Mouse (Mus musculus): Measurements from ENCODE around the gene Eepd1.

Eepd1 gene

DNA sequence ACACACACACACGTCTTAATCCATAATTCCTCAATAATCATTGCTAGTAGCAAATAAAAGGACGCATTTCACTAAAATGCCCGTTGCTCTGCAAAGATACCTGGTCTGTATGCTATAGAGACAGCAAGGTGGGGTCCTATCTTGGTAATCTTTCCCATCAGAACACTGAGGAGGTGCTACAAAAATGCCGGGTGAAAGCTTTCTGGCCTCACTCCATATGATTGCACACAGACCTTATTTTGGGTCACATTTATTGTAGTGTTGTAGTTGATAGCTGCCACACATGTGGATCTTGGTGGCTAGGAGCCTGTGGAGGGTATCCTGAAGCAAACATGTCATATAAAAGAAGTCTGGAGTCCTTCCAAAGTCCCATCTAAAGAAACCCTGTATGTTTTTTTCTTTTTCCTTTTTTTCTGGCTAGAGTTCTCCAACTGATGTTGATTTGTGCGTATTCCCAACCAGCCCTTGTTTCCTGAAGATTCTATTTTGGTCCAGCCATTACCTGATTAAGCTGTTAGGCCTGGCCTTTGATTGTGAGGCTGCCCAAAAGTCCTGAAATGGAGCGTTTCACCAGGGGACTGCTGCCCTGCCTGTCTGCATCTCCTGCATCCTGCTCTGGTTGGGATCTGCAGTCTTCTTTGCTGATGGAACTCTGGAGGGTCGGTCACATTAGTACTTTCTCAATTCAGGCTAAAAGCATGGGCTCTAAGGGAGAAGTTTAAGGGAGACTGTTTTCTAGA, 8.0 kb downstream of the Eepd1 start:
- no peak for DNase-seq (ENCODE audit: low spot score)

DNA sequence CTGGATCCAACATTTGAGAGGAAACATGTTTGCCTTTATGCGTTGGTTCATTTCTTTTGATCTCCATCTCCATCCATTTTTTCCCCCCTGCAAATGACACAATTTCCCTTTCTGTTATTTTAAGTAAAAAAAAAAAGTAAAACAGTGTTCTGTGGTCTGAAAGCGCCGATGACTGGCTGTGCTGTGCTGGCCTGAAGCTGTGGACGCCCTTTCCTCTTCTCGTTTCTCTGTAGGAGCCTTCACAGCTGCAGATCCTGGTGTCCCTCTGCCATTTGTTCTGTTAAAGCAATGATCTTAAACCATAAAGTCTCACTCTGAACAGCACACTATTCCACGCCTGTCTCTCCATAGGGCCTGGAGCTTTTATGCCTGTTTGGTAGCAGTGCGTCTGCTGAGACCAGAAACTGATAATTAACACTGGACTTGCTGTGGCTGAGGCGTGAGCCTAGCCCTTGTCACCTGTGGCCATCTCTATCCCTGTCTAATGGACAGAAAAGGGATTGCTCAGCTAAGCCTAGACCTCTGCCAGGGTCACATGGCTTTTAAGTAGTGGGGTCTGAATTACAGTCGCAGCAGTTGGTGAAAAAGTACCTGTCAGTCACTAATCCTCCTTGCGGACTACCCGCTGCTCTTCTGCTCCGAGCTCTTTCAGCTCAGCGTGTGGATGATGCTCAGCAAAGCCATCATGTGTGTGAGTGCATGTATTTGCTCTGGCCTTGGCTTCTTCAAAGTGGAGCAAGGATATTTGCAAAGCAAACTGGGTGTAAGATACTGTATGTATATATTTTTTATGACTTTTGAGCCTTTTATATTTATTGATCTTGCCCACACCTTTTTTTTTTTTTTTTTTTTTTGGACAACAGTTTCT, 9.2 kb downstream of the Eepd1 start:
- DNase-seq (ENCODE audit: low spot score) = no peak

DNA sequence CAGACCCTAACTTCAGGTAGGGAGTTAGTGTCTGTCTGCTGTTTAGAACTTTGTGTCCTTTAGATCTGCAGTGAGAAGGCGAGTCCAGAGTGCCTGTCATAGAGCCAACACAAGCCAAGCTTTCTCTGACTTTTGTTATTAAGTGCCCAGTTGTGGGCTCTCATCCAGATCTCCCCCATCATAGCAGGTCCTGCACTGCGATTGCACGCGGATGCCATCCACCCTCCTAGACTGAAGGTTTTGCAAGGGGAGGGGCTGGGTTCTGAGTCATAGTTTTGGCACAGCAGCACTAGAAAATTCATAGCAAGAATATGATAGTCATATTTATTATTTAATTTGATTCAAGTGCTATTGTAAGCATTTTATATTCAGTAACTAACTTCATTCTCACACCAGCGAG, 12.6 kb downstream of the Eepd1 start:
- no peak for DNase-seq (ENCODE audit: low spot score)

DNA sequence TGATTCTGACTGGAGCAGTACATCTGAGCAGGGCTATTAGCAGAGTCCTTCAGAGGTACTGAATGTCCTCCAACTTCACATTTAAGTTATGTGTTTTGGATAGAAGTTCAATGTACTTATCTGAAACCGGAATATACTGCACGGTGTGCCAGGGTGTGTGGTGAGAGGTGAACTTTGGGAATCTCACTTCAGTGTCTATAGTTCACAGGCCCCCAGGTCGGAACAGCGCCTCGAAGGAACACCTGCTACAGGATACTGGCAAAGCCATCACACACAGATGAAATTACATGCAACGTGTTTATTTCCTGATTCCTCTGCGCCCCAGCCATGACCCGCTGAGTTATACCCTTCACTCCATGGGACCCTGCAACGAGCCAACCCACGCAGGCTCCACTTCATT, 14.3 kb downstream of the Eepd1 start:
- no peak for DNase-seq (ENCODE audit: low spot score)

DNA sequence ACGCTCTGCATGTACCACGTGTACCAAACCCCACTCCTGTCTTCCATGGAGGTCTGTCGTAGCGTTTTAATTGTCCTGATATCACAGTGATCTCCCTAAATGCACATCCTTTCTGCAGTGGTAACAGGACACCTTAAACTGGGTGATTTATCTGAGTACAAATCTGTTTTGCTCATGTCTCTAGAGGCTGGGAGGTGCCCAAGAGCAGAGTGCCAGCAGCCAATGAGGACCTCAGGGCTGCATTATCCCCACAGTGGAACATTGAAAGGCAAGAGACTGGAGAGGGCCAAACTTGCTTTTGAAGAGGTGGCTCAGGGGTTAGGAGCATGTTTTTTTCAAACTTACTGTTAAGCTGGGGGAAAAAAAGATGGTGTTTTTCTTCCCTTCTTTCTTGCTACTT, 14.8 kb downstream of the Eepd1 start:
- no peak for DNase-seq (ENCODE audit: low spot score)

DNA sequence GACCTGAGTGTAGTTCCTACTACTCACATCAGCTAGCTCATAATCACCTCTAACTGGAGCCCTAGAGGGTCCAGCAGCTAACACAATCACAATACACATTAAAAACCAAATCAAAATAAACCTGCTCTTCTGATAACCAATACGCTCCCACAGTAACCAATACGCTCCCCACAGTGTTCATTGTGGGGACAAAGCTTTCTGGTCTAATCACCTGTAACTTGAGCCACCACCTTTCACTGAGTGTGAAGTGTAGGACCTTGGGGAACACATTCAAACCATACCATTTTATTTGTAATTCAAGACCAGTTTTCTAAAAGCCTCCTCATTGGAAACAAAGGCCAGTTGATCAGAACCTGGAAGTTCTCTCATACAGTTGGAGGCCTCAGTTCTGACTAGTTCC, 15.4 kb downstream of the Eepd1 start:
- DNase-seq (ENCODE audit: low spot score) = no peak

DNA sequence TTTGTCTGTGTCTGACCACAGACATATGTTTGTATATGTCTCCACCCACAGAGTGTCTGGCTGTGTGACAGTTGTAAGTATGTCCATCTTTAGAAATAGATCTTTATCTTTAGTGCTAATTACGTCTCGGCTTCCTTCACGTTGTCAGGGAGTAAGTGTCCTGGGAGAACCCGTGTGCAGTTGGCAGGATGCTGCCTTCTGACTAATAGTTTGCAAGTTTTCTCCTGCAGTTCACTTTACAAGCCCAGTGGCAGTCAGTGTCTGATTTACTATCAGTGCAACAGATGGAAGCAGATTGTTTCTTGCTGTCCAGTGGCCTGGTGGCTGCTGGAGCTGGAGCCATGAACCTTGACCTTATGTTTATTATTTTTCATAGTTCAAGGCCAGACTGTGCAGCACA, 17.4 kb downstream of the Eepd1 start:
- DNase-seq (ENCODE audit: low spot score) = no peak

DNA sequence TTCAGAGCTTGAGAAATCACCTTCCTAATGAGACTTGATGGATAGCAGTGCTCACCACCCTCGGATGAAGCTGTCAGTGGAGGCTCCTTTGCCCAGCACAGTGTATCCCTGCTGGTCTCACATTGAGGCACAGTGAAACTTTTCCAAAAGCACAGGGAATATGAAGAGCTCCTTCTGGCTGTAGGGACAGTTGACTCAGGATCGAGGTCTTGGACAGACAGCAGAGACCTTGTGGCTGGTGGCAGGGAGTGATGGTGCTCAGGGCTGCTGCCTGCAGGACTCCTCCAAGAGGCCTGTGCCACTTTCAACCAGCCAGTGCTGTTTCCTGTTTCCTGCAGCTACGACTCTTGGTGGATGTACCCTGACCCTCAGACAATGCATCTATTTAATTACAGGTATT, 18.0 kb downstream of the Eepd1 start:
- DNase-seq (ENCODE audit: low spot score) = no peak

DNA sequence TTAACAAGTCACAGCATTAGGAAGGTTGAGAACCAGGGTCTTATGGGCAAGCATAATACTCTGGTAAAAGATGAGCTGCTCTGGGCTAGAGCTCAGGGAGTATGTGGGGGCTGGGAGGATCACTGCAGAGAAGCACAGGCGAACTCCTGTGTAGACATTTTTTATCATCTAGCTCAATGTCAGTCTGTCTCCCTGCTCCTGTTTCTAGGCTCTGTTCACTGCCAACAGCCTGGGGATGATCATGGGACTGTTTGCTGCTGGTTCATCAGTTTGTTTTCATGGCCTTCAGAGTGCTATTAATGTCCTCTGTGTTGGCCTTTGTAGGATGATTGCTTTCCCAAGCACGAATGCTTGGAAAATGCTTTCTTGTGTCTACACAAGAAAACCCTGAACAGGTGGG, 18.7 kb downstream of the Eepd1 start:
- no peak for DNase-seq (ENCODE audit: low spot score)

DNA sequence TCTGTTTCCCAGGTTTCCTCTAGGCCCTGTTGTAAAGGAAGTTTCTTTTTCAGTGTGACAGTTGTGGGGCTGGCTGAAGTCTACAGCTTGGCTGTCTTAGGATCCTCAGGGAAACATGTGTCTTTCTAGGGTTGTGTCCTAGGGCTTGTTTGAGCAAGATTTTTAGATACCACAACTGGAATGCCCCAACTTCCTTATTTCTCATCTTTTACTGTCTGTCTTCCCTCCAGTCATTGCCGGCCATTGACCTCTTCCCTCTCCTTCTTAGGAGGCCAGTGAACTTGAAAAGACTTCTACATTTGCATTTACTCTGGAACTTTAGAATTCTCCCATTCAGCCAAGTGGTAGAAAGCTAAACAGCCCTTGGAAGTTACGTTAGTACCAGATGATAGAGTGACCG, 27.5 kb downstream of the Eepd1 start:
- DNase-seq (ENCODE audit: low spot score) = no peak

DNA sequence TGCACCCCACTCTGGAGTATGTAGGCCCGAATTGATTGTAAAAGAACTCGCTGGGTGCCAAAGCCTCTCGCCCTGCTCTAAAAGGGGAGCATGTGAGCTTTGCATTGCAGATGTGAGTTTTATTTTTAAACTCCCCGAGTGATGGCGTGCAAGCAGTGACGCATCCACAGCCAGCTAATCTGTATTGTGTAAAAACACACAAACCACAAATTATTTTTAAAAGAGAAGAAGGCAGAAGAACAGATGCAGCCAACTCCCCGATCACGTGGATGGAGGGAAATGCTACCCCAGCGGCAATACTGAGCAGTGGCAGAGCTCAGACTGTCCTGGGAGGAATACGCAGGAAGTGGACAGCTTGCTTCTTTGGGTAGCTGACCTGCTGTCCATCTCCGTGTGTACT, 29.2 kb downstream of the Eepd1 start:
- peak; percentile 59 for DNase-seq (ENCODE audit: low spot score)

DNA sequence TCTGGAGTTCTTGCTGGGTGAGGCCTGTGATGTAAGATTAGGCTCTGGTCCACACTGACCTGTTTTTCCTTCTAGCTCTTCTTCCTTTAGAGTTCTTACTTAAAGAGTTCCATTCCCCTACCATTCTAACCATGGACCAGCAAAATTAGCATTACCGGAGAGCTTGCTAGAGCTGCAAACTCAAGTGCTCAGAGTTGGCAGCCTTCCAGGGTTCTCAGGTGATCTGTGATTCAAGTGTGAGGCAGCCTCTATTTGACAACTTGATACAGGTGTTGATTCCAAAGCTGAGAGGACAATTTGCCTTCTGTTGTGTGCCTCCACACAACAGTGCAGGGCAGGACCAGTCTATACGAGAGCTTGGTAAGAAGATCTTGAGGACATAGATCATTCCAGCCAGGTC, 31.7 kb downstream of the Eepd1 start:
- no peak for DNase-seq (ENCODE audit: low spot score)

DNA sequence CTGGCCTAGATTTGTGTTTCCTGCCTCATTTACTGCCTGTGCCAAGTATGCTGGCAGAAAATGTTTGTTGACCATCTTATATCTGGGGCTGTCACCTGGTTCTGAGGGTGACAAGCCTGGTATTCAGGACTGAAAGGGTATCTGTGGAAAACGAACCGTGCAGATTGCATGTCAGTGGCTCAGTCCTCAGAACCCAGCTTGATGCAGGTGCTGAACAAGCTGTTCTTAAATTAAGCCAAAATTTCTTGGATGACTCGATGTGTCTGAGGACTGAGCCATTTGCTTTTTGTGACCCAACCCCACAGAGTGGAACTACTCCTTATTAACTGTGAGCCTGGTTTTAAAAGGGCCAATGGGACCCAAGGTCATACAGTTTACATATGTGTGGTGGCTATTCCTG, 32.2 kb downstream of the Eepd1 start:
- DNase-seq (ENCODE audit: low spot score) = no peak

DNA sequence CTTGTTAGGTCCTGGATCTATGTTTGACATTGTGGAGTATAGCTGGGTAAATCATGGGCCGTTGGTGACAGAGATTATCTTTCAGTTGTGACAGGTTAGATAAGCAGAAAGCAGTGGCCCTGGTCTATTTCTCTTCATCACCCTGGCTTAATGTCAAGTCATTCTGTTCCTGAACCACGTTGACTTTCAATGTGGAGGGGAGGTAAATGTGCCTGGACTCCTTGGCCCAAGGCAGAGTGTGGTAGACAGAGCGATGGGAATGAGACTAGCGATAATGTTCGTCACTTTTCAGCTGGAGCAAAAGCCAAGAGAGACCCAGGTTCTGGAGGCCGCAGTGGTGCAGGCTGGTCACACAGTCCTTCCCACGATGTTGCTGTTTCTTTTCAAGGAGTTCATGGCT, 35.3 kb downstream of the Eepd1 start:
- no peak for DNase-seq (ENCODE audit: low spot score)

DNA sequence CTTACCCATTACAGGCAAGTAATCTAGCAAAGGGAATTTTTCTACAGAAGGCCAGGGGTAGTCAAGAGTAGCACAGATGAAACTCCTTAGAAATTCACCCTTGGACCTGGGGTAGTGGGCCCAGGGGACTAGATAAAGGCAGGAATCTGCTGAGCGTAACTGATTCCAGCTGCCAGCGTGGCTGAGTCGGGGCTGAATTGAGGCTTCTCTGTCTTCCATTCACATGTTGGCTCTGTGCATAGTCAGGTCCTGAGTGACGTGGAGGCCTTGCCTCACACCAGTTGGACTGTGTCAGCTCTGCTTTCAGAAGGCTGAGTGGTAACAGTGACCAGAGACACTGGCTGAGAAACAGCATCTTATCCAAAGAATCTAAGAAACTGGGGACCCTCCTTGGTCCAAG, 36.6 kb downstream of the Eepd1 start:
- no peak for DNase-seq (ENCODE audit: low spot score)

DNA sequence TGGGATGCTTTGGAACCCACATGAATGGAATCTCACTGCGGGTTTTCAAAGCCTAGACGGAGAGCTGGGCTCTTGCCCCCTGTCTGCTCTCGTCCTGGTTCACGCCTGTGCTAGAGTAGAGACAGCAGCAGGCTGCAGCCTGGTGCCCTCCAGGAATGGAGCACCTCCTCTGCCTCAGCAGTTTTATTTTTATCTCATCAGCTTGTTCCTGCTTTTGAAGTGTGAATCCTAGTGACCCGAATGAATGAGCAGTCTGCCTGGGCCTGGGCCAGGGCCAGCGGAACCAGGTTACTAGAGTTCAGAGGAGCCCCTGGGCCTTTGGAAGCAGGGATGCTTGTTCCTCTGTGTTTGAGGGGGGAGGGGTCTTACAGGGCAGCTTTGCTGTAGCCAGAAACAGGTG, 37.8 kb downstream of the Eepd1 start:
- DNase-seq (ENCODE audit: low spot score) = no peak

DNA sequence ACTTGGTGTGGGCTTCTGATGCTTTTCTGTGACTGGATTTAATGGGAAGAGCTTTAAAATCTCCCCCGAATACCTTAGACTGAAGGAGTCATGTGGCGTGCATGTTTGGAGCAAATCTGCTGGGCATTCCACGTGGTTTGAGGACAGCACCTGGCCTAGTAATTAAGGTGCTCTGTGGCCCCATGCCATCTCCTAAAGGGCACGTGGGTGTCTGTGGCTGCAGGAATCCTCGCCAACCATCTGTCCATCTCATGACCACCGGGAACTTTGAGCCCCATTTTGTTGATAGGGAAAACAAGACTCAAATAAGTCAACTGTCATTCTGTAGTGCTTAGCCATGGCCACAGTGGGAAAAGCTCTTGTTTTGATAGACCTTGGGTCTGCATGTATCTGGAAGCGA, 39.5 kb downstream of the Eepd1 start:
- no peak for DNase-seq (ENCODE audit: low spot score)

DNA sequence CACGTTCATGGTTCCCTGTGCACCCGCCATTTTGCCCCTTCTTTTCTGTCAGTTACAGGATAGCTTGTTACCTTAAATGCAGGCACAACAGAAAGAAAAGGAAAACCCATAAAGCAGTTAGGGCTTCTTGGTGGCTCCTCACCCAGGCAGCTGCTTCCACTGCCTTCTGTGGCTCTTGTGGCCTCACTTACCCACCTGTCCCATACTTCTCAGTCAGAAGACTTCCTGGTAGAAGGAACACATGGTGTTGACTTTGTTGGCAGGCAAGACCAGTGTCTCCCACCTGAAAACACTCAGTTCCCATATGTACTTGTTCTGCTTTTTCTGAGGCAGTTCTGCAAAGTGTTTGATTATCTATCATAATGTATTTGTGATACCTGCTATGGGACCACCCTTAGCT, 40.5 kb downstream of the Eepd1 start:
- DNase-seq (ENCODE audit: low spot score) = no peak

DNA sequence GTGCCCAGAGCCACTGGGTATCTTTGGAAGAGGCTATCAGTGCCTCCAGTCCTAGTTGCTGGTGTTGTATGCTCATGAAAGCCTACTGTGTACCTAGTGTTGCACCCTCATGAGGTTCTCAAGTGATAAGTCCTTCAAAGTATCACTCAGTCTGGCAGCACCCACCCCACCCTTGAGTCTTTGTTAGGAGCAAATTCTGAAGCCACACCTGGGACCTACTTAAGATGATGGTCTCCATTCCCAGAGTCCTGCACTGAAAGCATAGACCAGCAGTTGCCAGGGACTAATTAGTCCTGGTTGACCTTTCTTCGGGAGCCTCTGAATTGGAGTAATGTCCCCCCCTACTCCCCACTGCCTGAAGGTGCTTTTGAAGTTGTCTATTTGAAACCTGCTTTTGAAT, 45.2 kb downstream of the Eepd1 start:
- no peak for DNase-seq (ENCODE audit: low spot score)

DNA sequence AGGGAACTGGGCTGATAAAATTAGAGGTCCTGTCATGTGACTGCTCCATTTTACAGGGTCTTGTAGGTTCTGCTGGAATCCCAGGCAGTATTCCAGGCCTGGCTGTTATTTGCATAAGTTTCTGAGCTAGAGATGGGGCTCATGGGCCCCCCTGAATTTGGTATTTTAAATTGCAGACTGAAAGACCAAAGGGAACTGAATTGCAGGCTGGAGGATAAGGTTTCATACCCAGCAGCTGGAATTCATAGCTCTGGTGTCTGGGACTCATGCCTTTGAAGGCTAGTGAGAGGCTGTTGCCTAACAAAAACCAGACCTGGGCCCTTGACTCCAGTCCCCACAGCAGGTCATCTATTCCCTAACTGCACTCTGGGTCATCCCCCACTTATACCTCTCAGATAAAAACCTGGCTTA, 45.6 kb downstream of the Eepd1 start:
- no peak for DNase-seq (ENCODE audit: low spot score)

DNA sequence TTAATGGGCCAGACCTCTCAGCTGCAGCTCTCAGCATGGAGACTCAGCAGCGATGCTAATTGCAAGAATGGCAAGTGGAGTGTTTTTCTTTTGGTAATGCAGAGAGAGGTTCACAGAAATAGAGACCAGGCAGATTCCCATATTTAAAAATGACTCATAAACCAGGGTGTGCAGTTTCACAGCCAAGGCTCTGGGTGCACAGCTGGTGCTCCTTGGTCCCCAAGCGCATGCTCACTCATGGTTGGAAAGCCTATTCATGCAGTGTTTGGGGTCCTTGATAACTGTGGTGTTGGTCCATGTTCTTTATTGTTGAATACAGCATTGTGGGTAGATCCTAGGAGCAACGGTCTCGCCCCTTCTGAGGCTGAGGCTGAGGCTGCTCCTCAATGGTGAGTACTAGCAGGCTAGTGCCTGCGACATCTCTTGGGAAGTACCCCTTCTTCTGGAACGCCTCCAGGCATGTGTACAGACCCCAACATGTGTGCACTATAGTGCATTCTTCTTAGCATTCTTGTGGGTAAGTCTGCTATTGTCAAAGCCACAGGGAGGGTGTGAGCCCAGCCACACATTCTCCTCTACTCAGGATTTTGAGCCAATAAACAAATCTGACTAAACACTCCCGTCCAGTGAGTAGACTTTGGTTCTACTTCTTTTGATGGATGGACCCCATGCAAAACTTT, 46.2 kb downstream of the Eepd1 start:
- no peak for DNase-seq (ENCODE audit: low spot score)

DNA sequence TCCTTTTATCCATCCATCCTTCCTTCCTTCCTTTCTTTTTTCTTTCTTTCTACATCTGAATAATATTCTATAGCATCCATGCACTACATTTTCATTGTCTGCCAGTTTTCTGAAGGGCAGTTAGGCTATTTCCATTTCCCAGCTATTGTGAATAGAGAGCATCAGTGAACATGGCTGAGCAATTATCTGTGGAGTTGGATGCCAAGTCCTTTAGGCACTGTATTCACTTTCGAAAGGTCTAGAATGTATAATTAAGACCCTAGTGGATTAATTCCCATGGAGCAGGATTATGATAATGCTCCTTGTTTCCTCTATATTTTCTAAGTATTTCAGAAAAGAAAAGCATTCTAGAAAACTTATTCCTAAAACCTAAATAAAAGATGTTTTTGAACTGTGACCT, 50.3 kb downstream of the Eepd1 start:
- no peak for DNase-seq (ENCODE audit: low spot score)

DNA sequence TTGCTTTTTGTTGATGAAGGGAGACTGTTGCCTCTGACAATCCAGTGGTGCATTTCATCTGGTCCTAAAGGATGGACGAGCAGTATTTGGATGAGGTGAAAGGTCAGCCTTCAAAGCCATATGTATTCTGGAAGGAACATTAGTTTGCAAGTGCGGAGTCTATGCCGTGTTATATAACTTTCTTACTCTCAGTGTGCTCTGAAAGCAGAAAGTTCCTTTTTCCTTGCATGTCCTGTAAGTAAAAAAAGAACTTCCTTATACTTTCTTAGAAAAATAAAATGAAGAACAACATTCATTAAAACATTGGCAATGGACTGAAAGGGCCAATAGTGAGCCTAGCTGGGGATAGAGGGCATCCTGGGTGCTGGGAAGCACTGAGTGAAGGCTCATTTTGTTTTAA, 50.8 kb downstream of the Eepd1 start:
- no peak for DNase-seq (ENCODE audit: low spot score)

Data from left cerebral cortex, adult 11 months (tissue).